Mouse (Mus musculus) kidney, adult 2 months (tissue): Measurements from ENCODE around the gene Tex48.

Experiments
- CTCF ChIP-seq: fragments of 200-500 bp; conservative IDR thresholded peaks from 2 replicates; pipeline ENCODE4 v1.5.1; 2011; ENCODE audit warnings: low read depth, mild to moderate bottlenecking, control low read depth, low read length, moderate library complexity, mixed read lengths; ENCODE audit not compliant: insufficient read depth, insufficient read length
- POLR2A ChIP-seq: fragments of 200-500 bp; IDR thresholded peaks from one replicate; pipeline ENCODE4 v1.6.1; 2011; ENCODE audit warnings: low read depth, low read length, control low read depth

- no peak for TF ChIP-seq POLR2A
- no peak for TF ChIP-seq CTCF
Observed at GRCm38 (mm10) chr4:63558407-63559081, 63.7 kb downstream of the Tex48 start, which contains the start of gene Tmem268.
